Mouse (Mus musculus): ENCODE measurements around the gene Clcnkb. TPM values are rescaled to one million over a fixed set of nuclear protein-coding genes. Genes with fewer than 3 reads are reported as not detected.

The Clcnkb gene
- not detected for total RNA-seq (2021)
- polyA plus RNA-seq (2012; rRNA removed) = not detected in 2 replicates
- long read RNA-seq = 0 reads

DNA sequence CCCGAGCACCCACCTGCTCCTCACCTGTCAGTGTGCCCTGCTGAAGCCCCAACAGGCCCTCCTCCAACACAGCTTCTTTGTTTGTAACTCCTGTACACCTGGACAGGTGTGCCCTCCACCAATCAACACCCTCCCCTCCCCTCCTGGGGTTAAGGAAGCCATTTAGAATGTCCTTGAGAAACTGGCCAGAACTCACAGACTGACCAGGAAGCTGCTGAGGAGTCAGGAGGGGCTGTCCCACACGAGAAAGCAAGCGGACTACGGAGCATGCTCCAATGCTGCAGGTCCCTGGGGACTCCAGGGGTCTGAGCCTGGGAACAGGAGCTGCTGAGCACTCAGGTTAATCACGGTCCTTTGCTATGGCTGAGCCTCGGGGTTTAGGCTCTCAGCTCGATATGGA is at the start of gene Clcnkb:
Gene Clcnkb, minus strand, starts transcription at position 91 of the 400 bp plus-strand sequence.
- DNase-seq = no peak

- no peak for DNase-seq
Observed at GRCm38 (mm10) chr4:141464722-141465121, 48.9 kb upstream of the Clcnkb start.

DNA sequence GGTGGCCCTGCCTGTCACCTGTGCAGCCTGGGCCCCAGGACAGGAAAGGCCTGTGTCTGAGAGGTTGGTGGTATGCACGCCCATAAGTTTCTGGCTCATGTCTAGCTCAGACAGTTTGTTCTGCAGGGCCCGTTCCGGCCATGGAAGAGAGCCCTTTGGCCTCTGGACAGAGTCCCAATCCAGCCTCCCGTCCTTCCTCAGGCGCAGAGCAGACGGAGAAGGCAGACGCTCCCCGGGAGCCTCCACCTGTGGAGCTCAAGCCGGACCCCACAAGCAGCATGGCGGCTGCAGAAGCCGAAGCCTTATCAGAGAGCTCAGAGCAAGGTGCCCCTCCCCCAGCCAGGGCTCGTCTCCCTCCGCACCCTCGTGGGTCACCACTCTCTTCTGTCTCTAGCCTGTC is 47.7 kb upstream of the Clcnkb start:
- DNase-seq = no peak

DNA sequence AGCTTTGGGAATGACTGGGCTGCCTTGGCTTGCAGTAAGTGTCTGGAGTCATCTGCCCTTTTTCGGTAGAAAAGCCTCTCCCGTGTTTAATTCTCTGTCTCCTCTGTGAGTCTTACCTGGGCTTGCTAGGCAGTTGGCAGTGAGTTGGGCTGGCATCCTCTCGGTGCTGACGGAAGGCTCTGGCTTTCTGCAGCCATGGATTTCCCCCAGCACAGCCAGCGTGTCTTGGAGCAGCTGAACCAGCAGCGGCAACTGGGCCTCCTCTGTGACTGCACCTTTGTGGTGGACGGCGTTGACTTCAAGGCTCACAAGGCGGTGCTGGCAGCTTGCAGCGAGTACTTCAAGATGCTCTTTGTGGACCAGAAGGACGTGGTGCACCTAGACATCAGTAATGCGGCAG is 45.8 kb upstream of the Clcnkb start:
- no peak for DNase-seq

- DNase-seq = no peak
Observed at GRCm38 (mm10) chr4:141461088-141461487, 45.3 kb upstream of the Clcnkb start.

DNA sequence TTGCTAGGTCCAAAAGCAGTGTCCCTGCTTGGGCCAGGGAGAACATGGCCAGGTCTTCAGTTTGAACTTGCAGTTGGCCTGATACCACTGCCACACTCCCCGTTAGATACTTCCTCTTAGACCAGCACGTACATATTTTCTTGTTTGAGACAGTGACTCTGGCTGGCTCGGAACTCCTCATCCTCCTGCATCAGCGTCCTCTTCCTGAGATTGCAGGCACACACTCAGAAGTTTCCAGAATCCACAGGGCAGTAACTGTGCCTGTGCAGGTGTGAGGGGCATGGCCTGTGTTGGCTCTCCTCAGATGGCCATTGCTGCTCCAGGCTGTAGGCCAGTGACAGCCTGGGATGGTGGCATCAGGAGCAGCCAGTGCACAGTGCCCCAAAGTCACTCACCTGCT is 44.7 kb upstream of the Clcnkb start:
- no peak for DNase-seq

DNA sequence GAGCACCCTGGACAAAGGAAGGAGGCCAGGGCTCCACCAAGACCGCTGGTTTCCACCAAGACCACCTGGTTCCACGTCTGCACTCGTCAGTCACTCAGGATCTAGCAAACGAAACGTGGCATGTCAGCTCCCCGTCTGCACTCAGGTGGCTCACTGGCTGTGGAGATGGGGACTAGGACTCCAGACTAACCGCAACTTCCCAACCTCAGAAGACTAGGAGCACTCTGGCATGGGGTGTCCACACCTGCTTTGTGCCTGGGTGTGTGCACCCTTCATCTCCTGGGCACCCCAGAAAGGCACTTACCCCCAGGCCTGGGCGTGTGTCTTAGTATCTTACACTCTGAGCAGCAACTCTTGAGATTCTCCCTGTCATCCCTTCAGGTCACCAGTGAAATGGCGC is 44.0 kb upstream of the Clcnkb start:
- DNase-seq = no peak

- no peak for DNase-seq
Observed at GRCm38 (mm10) chr4:141458888-141459287, 43.1 kb upstream of the Clcnkb start.

DNA sequence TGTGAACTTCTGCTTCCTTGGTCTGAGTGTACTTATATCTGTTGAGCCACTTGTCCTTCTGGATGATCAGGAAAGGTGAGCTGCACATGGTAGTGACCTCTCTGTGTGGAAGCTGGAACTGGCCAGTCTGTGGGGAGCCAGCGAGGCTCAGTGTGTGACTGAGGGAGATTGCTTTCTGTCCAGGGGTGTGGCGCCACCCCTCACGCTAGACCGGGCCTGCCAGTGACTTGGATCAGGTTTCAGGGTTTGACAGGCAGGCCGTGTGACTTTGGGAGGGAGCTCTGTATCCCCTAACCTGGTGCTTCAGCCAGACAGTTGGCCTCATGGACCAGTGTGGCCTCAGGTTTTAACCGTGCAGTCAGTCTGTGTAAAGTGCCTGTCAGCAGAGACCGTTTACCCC is 42.4 kb upstream of the Clcnkb start:
- DNase-seq = no peak

DNA sequence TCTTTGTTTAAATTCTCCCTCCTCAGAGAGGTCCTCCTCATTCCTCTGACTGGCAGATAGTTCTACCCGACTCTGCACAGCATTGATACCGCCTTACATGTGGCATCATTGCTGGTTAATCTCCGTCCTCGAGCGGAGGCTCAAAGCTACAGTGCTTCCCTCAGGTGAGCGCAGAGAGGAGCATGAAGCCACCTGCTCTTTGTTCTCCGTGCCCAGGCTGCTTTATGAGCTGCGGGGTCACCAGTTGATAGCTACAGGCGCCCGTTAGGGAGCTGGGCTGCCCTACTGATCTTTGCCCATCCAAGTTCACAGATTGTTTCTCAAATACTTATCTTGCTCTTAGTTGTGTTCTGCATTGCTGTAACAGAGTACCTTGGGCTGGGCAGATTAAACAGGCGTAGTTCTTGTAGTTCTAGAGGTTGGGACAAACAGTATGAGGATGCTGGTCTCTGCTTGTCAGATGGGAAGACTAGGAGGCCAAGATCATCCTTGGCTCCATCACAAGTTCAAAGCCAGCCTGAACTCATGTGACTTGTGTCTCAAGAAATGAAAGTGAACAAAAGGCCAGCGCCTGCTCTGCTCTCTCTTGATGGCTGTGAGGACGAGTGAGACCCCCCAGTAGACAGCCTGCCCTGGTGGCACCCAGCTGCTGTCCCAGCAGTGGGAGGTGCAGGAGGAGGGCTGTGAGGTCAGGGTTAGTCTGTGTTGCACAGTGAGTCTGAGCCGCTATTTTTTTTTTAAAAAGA is 40.6 kb upstream of the Clcnkb start:
- no peak for DNase-seq

- no peak for DNase-seq
Observed at GRCm38 (mm10) chr4:141455526-141455925, 39.7 kb upstream of the Clcnkb start.

GRCm38 (mm10) chr4:141454581-141455350 is 39.0 kb upstream of the Clcnkb start:
- peak; percentile 60 for DNase-seq

- peak; percentile 68 for DNase-seq
Observed at GRCm38 (mm10) chr4:141451916-141452450, 36.2 kb upstream of the Clcnkb start.

DNA sequence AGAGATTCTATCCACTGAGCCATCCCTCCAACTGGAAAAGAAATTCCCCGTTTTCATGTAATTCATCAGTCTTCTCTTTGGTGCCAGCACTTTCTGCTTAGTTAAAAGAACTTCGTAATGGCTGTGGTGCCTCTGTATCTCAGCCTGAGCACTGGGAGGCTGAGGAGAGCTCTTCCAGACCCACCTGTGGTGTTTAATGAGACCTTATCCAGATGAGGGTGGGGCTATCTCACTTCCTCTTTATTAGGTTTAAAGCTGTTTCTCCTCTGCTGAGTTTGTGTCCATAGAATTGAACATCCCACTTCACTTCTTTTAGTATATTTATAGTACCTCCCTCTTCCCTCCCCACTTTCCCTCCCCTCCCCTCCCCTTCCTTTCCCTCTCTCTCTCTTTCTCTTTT is 35.4 kb upstream of the Clcnkb start:
- no peak for DNase-seq

GRCm38 (mm10) chr4:141446211-141446610 is 30.4 kb upstream of the Clcnkb start:
- no peak for DNase-seq

GRCm38 (mm10) chr4:141445328-141445720 is 29.5 kb upstream of the Clcnkb start:
- no peak for DNase-seq

- peak; percentile 92 for DNase-seq
Observed at GRCm38 (mm10) chr4:141444451-141445327, 28.9 kb upstream of the Clcnkb start, which contains the start of gene Zbtb17. Gene Zbtb17, plus strand, starts transcription at chr4:141444654.

- DNase-seq = no peak
Observed at GRCm38 (mm10) chr4:141443641-141444429, 28.0 kb upstream of the Clcnkb start.

GRCm38 (mm10) chr4:141440877-141441276 is 25.1 kb upstream of the Clcnkb start:
- DNase-seq = no peak

- no peak for DNase-seq
Observed at GRCm38 (mm10) chr4:141439083-141439803, 23.4 kb upstream of the Clcnkb start.
